Mouse (Mus musculus): ENCODE measurements around the gene Eif4a1. TPM values are rescaled to one million over a fixed set of nuclear protein-coding genes. Genes with fewer than 3 reads are reported as not detected.
"Not testable (repeated sequence)": the region's sequence is repeated elsewhere in the genome, so short reads cannot be mapped to it uniquely, and the experiment has no call there.

The Eif4a1 gene
- total RNA-seq, 2 experiments from 2014 or later, result 236 to 287 TPM

GRCm38 (mm10) chr11:69655264-69656064 lies 16.8 kb downstream of the Eif4a1 start, which contains the start of gene Sox15:
TSS of gene Sox15 (plus strand) at chr11:69655314.
- DNase-seq, result peak; percentile 70 to 80
- intact Hi-C loops (cut with DNase I), result loop anchor here (1.0 to 2.0 kb wide), 2 partner anchors 25 to 100 kb away; no protein-coding TSS in a partner anchor

- no peak for DNase-seq
- intact Hi-C loops (cut with DNase I), result loop anchor here (1.0 to 2.0 kb wide), 2 partner anchors 24 to 101 kb away; no protein-coding TSS in a partner anchor
These were observed 17.5 kb downstream of the Eif4a1 start for GRCm38 (mm10) chr11:69654760-69655159.

GRCm38 (mm10) chr11:69653399-69653798 lies 18.8 kb downstream of the Eif4a1 start:
- intact Hi-C loops (cut with DNase I), result loop anchor here (2.0 kb wide), 1 partner anchor 17 kb away; no protein-coding TSS in a partner anchor
- DNase-seq, result no peak

GRCm38 (mm10) chr11:69645860-69646259 lies 26.4 kb downstream of the Eif4a1 start:
- DNase-seq, result no peak
- intact Hi-C loops (cut with DNase I), result no loop called here

GRCm38 (mm10) chr11:69635471-69635870 lies 36.8 kb downstream of the Eif4a1 start:
- intact Hi-C loops (cut with DNase I), result no loop called here
- no peak for DNase-seq

- peak in 1 of 2 experiments; percentile 76 for DNase-seq
- intact Hi-C loops (cut with DNase I), result no loop called here
These were observed 38.9 kb downstream of the Eif4a1 start for GRCm38 (mm10) chr11:69633128-69633866.

GRCm38 (mm10) chr11:69632284-69633089 lies 39.7 kb downstream of the Eif4a1 start, which contains the start of gene Fxr2:
TSS of gene Fxr2 (plus strand) at chr11:69632990.
- DNase-seq, result peak; percentile 100
- intact Hi-C loops (cut with DNase I), result no loop called here

GRCm38 (mm10) chr11:69629802-69630201 lies 42.4 kb downstream of the Eif4a1 start:
- intact Hi-C loops (cut with DNase I), result loop anchor here (2.0 kb wide), 1 partner anchor 25 kb away; the partner anchor contains the start of gene Sox15

GRCm38 (mm10) chr11:69628286-69628685 lies 43.9 kb downstream of the Eif4a1 start:
- intact Hi-C loops (cut with DNase I), result no loop called here

More at GRCm38 (mm10) chr11:69629802-69630201, 42.4 kb downstream of the Eif4a1 start:
- DNase-seq, result no peak

GRCm38 (mm10) chr11:69624339-69624738 lies 47.9 kb downstream of the Eif4a1 start:
- intact Hi-C loops (cut with DNase I); DNase-seq: not testable (repeated sequence)

More at GRCm38 (mm10) chr11:69628286-69628685, 43.9 kb downstream of the Eif4a1 start:
- DNase-seq, result peak; percentile 77 to 83

GRCm38 (mm10) chr11:69623006-69623405 lies 49.2 kb downstream of the Eif4a1 start:
- DNase-seq, result no peak
- intact Hi-C loops (cut with DNase I), result no loop called here

- intact Hi-C loops (cut with DNase I), result no loop called here
- no peak for DNase-seq
These were observed 49.8 kb downstream of the Eif4a1 start for GRCm38 (mm10) chr11:69622406-69622805.

GRCm38 (mm10) chr11:69621571-69622268 lies 50.5 kb downstream of the Eif4a1 start, which contains the start of gene Sat2:
TSS of gene Sat2 (plus strand) at chr11:69622024.
- peak; percentile 59 to 68 for DNase-seq
- intact Hi-C loops (cut with DNase I), result no loop called here

GRCm38 (mm10) chr11:69620394-69621081 lies 51.7 kb downstream of the Eif4a1 start:
- intact Hi-C loops (cut with DNase I), result no loop called here
- DNase-seq, result no peak

- DNase-seq, result no peak
- intact Hi-C loops (cut with DNase I), result no loop called here
These were observed 54.4 kb downstream of the Eif4a1 start, which contains the start of gene Shbg for GRCm38 (mm10) chr11:69617805-69618204. TSS of gene Shbg (minus strand) at chr11:69617905.

All from heart, postnatal 14 days (tissue).